Mouse (Mus musculus): Measurements from ENCODE around the gene Foxq1.

GRCm38 (mm10) chr13:31531651-31532061, 24.3 kb upstream of the Foxq1 start:
- TF ChIP-seq CTCF (IDR thresholded peaks at IDR 0.05; ENCODE audit: borderline replicate concordance, insufficient read depth, low read depth, low read length) = no peak
- TF ChIP-seq POLR2A (IDR thresholded peaks at IDR 0.05; ENCODE audit: borderline replicate concordance, insufficient read depth, low read length) = no peak
